Mouse (Mus musculus) thymus, postnatal 10 days (tissue): ENCODE results near the gene Dap.
A peak's percentile ranks its signal among the peaks of the same experiment; 100 is the strongest.

Experiments used
- DNase-seq, 2 experiments: peaks; one replicate each; pipeline ENCODE4 v3.0.0; 2021; ENCODE audit warnings: low spot score in 2 of 2

Gene Dap

DNA sequence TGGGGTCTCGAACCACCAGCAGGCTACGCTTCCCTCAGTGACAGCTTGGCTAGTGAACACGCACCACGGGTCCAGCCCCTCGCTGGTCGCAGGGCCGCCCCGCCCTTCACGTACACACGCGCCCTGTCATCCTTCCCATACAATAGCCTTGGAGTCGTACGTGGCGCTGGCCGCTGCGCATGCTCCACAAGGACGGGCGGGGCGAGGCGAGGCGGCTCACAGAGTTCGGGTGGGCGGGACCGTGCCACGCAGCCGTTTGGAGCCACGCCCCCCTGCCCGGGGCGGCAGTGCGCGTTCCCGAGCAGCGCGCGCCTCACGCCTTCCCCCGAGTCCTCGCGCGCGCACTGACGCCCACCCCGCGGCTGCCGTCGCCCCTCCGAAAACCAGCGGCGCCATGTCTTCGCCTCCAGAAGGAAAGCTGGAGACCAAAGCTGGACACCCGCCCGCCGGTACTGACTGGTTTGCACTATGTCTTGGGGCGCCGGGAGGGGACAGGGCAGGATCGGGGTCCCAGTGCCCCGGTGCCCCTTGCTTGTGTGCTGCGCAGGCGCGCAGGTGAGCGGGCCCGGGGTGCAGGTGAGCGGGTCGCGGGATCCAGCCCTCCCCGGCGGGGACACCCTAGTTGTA, at the start of gene Dap:
Gene Dap, plus strand, starts transcription at position 180 of the 627 bp plus-strand sequence.
- peak; percentile 95 to 98 for DNase-seq

DNA sequence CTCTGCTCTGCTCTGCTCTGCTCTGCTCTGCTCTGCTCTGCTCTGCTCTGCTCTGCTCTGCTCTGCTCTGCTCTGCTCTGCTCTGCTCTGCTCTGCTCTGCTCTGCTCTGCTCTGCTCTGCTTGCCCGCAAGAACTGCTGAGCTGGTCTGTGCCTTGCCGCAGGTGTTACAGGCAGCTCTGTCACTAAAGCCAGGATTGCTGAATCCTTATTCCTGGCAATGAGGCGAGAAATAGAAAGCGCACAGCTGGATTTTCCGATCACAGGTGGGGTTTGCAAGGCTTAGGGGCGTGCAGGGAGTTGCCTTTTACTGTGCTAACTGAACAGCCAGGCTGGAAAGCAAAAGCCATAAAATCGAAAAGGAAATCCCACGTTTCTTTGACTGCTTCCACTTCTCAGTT, 47.5 kb upstream of the Dap start:
- no peak for DNase-seq

DNA sequence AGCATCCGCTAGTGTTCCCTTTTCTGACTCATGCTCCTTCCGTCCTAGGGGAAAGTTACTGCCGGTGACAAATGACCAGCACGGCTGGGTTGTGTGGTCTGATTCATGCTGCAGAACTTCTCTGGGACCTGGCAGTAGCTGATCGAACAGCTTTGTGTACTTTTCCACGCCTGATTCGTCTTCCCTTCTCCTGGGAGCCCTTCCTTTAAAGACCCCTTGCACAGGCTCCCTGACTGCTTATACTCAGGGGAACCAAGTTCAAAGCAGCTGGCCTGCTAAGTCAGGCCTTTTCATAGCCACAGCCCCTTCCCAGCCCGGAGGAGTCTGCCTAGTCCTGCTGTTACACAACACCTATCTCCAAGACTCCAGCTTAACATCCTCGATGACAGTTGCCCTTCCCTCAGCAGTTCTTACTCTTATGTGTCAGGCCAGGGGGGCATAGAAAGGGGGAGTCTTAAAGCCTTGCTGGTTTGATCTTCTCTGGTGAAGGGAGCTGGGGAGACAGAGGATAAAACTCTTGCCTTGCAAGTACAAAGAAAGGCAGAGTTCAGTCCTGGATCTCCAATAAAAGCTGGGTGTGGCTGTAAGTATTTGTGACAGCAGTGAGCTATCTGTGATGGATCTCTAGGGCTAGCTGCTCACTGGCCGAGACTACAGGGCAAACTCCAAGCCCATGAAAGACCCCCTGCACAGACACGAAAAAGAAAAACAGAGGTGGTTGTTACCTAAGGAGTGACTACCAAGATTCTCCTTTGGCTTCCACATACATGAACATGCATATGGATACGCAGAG, 39.3 kb upstream of the Dap start:
- DNase-seq, result no peak

DNA sequence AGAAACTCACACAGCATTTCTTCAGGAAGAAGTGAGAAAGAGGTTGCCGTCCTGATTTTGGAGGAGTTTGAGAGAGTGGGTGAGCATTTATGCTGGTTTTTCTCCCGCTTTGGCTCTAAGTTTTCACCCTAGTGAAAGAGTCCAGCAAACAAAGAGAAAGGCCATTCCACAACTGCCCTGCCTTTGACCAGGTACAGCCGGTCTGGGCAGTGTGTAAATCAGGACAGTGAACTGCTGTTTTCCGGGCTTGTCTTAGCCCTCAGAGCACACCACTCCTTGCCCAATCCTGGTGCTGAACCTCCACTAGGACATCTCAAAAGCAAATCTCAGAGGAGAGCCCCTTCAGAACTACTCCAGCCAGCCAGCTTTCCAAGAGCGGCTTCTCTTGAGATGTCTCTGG, 38.6 kb upstream of the Dap start:
- no peak for DNase-seq

DNA sequence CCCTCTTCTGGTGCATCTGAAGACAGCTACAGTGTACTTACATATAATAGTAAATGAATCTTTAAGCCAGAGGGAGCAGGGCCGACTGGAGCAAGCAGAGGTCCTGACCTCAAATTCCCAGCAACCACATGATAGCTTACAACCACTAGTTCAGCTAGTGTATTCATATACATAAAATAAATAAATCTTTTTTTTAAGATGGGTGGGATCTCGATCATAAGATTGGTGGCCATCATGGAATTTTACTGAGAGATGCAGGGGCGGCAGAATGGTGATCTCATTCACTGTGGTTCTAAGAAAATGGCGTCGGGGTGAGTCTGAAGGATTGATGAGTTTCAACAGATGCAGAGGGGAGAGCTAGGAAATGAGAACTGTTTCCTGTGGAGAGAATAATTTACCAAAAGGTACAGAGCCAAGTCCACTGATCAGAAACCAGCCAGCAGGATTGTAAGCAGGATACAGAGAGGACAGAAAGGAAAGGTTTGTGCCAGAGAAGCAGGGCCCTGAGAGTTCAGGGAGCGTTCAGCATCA, 37.7 kb upstream of the Dap start:
- no peak for DNase-seq

DNA sequence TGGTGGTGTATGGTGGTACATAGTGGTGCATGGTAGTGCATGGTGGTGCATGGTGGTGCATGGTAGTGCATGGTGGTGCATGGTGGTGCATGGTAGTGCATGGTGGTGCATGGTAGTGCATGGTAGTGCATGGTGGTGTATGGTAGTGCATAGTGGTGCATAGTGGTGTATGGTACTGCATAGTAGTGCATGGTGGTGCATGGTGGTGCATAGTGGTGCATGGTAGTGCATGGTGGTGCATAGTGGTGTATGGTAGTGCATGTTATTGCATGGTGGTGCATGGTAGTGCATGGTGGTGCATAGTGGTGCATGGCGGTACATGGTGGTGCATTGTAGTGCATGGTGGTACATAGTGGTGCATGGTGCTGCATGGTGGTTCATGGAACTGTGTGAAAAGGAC, 31.6 kb upstream of the Dap start:
- DNase-seq, result no peak

DNA sequence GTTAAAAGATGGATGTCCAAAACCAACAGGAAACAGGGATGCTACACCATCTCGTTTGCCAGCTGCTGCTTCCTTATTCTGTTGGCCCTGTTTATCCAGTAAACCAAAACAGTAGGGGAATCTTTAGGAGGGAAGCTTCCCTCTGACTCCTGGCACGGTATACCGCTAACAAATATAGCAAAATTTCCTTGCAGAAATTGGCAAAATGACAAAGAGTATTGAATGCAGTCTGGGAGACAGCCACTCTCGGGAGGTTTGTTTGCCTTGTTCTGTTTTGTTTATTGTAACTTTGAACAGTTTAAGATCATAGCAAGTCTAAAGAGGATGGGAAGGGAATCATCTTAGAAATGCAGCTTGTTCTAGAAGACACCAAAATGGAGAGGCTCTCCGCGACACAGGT, 28.3 kb upstream of the Dap start:
- DNase-seq, result no peak

DNA sequence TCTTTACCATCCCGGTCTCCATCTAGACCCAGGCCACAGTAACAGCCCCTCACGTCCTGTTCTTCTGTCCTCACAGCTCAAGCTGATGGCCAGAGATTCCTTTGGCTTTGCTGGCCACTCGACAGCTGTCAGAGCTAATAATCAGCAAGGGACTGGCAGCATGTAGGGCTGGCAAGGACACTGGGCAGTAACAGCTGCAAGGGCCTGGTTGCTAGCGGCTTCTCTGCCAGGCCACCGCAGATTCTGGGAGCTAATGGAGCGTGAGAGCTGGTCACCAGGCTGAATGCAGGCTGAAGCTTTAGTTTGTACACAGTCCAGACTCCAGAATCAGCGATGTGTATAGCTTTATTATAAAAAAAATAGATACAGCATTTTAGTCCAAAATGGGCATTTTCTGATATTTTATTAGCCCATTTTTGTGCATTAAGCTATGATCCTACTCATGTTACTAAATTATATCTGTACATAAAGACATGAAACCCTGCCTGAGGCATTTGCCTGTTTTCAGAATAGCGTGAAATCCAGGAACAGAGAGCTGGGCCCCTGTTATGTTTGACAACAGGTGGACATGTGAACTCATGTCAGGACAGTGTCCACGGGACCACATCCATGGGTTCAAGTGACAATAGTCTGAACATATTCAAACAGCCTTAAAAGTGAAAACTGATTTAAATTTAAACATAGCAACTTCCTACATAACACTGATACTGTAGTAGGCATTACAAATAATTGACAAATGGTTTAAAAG, 16.6 kb upstream of the Dap start:
- DNase-seq, result no peak

DNA sequence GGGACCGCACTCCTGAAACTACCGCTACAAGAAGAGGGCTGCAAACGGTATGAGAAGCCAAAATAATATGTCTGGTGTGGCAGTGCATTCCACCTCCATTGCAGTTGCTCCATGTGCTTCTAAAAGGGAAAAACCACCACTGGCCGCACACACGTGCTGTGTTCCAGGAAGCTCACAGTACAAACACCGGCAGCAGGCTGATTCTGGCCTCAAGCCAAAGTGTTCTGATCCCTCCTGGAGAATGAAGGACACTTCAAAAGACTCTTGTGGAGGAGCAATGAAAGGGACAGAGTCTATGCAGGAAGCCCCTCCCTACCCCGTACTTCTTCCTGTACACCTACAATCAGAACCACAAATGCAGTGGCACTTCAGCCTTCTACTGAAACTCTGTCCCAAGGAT, 12.2 kb upstream of the Dap start:
- DNase-seq, result no peak

DNA sequence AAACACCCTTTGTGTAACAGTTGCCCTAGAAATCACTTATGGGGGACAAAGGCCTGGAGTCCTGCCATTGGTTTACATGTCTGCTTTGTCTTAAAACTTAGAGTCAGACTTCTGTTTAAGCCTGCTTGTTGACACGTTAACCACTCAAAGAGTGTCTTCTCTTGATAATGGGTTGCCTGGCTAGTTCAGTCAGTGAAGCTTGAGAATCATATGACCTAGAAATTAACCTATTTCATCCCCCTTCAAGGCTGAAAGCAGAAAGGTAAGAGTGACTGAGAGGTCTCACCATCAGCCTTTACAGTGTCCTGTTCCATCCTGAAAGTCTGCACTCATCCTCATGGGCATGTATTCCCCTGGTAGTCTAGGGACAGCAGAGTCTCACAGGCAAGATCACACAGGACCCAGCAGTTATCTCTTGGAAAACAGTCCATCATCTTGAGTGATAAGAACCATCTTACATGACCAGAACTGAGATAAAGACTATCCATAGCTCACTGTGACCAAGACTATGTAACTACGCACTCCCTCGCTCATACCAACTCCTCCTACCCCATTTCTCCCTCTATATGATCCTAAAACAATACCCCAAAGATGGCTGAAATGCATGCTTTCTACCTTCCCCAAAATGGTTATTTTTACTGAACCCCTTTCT, 10.4 kb upstream of the Dap start:
- DNase-seq, result no peak

DNA sequence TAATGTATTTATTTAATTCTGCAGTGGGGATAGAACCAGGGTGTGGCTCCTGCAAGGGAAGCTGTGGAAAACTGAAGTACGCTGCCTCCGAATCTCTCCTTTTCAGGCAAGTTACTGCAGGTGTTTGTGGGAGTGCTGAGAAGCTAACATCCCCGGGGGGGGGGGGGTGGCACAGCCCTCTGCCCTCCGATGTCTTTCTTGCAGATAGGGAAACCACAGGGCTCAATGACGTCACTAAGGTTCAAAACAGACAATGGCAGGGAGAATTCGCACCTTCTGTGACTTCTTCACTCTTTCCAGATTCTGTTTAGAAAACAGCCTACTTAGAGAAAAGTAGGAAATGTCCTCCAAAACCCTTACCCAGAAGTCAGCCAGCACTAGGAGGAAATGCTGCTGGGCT, 1.9 kb upstream of the Dap start:
- peak; percentile 23 to 39 for DNase-seq

DNA sequence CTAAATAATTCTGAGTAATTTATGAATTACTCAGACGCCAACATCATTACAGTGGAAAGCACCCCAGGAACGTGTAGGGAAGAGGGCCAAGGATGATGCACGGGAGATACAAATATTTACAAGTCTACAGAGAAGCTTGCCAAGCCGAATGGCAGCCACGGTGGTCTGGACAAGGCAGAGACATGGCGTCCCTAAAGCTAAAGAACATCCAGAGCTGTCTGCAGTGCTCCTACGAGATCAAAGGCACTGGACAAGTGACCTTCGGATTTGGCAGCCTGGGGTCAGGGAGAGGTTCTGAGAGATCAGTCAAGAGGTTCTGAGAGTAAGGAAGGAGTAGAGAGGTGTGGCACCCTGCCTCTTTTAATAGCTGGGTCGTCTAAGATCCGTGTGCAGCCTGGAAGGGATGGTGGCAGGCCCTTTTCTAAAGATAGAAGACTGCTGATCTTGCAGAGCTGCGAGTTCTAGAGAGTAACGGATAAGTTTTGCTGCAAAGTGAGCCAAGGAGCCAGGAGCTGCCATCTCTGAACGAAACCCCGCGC, 449 bp upstream of the Dap start:
- DNase-seq, result peak in 1 of 2 experiments; percentile 31

DNA sequence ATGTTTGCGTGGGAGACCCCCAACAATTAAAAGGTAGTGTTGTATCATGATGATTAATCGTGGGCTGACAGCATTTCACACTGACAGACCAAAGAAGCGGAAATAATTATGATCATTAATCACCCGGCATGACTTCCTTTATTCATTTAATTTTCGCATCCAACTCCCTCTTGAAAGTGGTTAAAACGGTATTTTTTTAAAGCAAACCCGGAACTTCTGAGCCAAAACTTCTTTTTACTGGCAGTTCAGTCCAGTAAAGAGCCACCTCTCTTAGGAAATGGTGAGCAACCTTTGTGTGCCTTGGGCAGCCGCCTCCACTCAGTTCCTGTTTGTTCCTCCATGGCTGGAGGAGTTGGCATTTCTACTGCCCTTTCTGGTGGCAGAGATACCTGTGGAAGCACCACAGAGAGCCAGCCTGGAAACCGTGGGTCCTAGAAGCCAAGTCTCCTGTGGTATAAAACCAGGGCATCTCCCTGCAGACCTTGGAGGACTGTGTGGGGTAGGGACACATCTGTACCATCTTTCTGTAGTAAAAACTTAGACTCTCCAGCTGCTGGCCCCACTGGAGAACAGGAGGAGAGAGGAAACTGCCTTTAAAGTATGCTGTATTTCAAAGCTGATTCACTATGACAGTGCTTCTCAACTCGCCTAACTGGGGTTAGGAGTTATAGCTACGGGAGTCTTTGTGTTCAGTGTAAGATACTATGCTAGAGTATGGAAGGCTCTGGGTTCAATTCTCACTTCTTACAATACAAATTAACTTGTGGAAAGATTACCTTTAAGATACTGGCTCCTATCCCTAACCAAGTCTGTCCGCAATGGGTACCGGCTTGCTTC, 910 bp downstream of the Dap start:
- no peak for DNase-seq

DNA sequence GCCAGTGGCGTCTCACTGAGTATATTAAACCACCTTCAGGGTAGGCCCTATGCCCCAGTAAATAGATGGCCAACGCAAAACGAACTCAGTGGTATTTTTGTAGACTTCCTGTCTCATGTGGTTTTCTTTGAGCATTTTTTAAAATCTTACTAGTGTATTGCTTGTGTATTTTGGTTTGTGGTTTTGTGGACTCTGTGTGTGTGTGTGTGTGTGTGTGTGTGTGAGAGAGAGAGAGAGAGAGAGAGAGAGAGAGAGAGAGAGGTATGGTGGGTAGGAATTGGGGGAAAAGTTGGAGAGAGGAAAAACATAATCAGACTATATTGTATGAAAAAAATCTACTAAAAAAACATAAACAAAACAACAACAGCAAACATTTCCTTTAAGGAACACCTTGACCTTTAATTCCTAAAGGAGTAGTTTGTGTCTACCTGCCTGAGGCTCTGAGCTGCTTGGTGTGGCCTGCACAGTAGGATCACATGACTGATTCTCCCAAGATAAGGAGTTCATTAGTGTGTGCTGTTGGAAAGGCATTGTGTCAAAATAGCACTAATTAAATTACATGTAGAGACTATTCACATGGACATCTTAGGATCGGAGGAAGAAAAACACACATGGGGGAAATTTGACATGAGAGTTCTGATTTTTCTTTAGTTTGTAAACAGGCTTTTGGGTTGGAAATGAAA, 1.7 kb downstream of the Dap start:
- DNase-seq, result no peak

DNA sequence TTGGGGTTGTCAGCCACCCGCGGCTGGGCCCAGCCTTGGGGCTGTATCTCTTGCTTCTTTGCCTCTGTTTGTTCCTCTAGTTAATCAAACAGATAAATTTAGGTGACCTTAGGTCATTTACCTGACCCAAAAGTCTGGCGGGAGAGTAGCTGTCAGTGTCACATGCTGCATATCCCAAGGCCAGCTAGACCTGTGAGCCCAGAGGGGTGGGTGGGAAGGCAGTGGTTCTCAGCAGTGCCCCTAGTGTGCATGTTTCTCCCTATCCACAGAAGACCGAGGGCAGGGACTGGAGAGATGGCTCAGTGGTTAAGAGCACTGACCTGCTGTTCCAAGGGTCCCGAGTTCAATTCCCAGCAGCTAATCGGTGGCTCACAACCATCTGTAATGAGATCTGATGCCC, 2.4 kb downstream of the Dap start:
- DNase-seq, result no peak

DNA sequence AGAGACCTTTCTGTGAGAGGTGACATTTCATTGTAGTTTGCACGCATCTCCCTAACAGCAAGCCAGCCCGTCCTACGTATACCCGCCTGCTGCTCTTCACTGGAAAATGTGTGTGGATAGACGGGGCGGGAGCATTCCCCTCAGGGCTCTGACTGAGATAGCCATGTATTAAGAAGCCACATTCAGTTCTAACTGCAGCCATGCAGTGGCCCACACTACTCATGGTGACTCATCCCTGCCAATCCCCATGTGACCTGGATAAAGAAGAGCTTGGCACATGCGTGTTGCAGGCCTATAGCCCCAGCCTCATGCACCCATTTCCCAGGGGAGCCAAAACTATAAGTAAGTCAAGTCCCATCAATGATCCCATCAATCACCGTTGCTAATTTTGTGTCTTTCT, 3.7 kb downstream of the Dap start:
- no peak for DNase-seq

DNA sequence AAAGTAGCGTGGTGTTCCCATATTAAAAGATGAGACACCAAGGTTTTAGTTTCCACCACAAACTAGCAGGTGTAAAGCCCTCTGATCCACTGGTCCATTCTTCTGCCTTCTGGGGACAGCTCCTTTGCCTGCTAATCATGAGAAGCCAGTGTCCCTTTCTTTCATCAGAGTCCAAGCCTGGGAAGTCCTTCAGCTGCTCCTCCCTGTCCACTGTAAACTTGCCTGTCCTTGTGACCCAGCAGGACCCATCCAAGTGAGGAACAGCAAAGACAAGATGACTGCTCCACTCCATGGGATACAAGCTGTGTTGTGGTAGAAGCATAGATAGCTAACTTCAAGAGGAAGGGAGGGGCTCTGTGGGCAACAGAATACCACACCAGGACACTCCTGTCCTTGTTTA, 8.9 kb downstream of the Dap start:
- DNase-seq, result no peak

DNA sequence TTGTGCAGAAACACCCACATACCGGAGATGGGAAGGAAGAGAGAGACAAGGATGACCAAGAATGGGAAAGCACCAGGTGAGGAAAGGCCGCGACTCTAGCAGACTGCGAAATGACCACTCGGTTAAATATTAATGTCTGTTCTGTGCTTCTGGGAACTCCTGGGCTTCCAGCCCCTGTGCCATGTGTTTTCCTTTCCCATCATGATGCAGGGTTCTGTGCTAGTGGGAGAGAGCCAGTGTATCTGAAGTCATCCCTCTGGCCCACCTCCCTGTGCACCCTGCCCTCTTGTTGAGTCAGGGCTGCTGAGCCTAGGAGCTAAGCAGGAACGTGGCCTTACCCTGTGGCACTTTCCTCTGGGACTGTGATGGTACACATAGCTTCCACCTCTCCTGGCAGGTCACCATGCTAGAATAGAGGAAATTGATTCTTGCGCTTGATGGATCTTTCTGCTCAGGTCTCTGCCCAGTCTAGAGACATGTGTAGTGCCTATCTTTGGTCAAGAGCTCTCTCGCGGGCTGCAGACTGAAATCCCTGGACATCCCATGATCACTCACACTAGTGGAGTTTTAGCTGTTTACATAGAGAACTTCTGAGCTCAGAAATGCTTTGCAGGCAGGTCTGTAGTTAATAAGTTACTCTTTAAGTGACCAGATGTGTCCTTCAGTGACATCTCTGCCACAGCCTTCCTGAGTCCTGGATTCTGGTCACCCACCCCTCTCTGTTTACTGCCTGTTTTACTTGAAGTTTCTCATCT, 11.9 kb downstream of the Dap start:
- DNase-seq, result no peak

DNA sequence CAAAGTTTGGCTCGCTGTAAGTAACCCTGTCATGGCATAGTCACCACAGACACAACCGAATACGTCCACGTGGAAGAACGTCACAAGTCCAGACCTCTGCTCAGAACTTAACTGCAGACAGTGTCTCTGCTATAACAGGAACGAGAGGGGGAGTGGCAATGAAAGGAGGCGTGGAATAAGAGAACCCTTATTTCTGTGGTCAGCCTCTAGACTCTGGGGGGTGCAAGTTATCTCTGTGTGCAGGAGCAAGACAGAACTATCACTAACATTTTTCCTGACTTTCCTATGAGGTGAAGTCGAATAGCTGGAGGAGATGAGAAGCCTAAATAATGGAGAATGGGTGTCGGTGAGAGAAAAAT, 12.4 kb downstream of the Dap start:
- DNase-seq, result no peak

DNA sequence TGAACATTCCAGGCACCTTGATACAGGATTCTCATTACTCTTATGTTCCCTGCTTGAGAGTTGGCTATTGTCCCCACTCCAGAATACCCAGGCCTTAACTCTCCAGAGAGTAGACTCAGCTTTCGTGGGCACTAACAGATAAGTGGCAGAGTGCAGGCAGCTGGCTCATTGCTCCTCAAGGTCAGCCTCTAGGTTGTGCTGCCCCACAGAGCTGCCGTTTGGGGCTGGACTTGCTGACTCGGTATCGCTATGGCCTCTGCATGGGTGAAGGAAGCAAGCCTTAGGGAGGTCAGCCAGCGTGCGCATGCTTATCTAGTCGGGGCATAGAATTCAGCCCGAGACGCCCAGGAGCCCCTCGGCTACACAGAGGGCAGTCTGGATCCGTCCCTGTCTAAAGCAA, 13.3 kb downstream of the Dap start:
- DNase-seq, result no peak
